Mouse (Mus musculus): ENCODE data around the gene Endod1. TPM values are rescaled to one million over a fixed set of nuclear protein-coding genes. Genes with fewer than 3 reads are reported as not detected.

Gene Endod1
- polyA plus RNA-seq, 1 experiment from 2014 or later: 8.6 TPM

GRCm38 (mm10) chr9:14394956-14395561 is 13.8 kb upstream of the Endod1 start:
- no peak for TF ChIP-seq CTCF (IDR thresholded peaks at IDR 0.05)
- CTCF ChIA-PET: interaction anchor here (1.5 to 1.7 kb wide), 2 partner anchors 21 to 47 kb away, joined by 3 to 4 read pairs; no protein-coding TSS in a partner anchor
- POLR2A ChIA-PET: no interaction called here
- in situ Hi-C loops (cut with MboI; ENCODE audit: low pct_unique_long_range_greater_than_20kb): no loop called here
- no peaks in the 10 kb centered on the region for H3K27me3 ChIP-seq
- ATAC-seq (no peak), DNase-seq (ENCODE audit: low read depth, low spot score) (no peak)

GRCm38 (mm10) chr9:14391841-14392318 is 10.6 kb upstream of the Endod1 start:
- CTCF ChIA-PET: interaction anchor here (1.5 to 6.7 kb wide), 3 partner anchors 10 to 307 kb away, joined by 3 to 34 read pairs (median 5); no protein-coding TSS in a partner anchor
- in situ Hi-C loops (cut with MboI; ENCODE audit: low pct_unique_long_range_greater_than_20kb): no loop called here
- no peak for DNase-seq (ENCODE audit: low read depth, low spot score)
- H3K27me3 ChIP-seq: no peaks in the 10 kb centered on the region
- no peak for ATAC-seq
- TF ChIP-seq CTCF (IDR thresholded peaks at IDR 0.05): no peak
- POLR2A ChIA-PET: no interaction called here

- ATAC-seq: no peak
- ChIA-PET POLR2A (interaction anchor here (0.5 kb wide), 1 partner anchor 1725 kb away, joined by 4 read pairs; no protein-coding TSS in a partner anchor), CTCF (interaction anchor here (1.1 to 6.7 kb wide), 5 partner anchors 9 to 308 kb away, joined by 3 to 34 read pairs (median 3); no protein-coding TSS in a partner anchor)
- in situ Hi-C loops (cut with MboI; ENCODE audit: low pct_unique_long_range_greater_than_20kb): no loop called here
- no peak for DNase-seq (ENCODE audit: low read depth, low spot score)
- no peak for TF ChIP-seq CTCF (IDR thresholded peaks at IDR 0.05)
- H3K27me3 ChIP-seq: no peaks in the 10 kb centered on the region
Observed at GRCm38 (mm10) chr9:14391286-14391685, 10.0 kb upstream of the Endod1 start.

- TF ChIP-seq CTCF (IDR thresholded peaks at IDR 0.05): peak; percentile 59
- CTCF ChIA-PET: interaction anchor here (1.0 to 6.7 kb wide), 5 partner anchors 10 to 41 kb away, joined by 3 to 34 read pairs (median 5); no protein-coding TSS in a partner anchor
- no peaks in the 10 kb centered on the region for H3K27me3 ChIP-seq
- POLR2A ChIA-PET: interaction anchor here (0.8 kb wide), 1 partner anchor 9 kb away, joined by 5 read pairs; no protein-coding TSS in a partner anchor
- DNase-seq (ENCODE audit: low read depth, low spot score) (no peak), ATAC-seq (no peak)
- in situ Hi-C loops (cut with MboI; ENCODE audit: low pct_unique_long_range_greater_than_20kb): no loop called here
Observed at GRCm38 (mm10) chr9:14390278-14390677, 9.0 kb upstream of the Endod1 start.

GRCm38 (mm10) chr9:14389050-14389621 is 7.8 kb upstream of the Endod1 start:
- in situ Hi-C loops (cut with MboI; ENCODE audit: low pct_unique_long_range_greater_than_20kb): loop anchor here (5.0 kb wide), 1 partner anchor 37 kb away; no protein-coding TSS in a partner anchor
- ChIA-PET POLR2A (interaction anchor here (0.8 kb wide), 1 partner anchor 11 kb away, joined by 5 read pairs; no protein-coding TSS in a partner anchor), CTCF (interaction anchor here (1.0 to 6.7 kb wide), 2 partner anchors 12 to 40 kb away, joined by 3 to 34 read pairs; no protein-coding TSS in a partner anchor)
- DNase-seq (ENCODE audit: low read depth, low spot score): no peak
- no peak for TF ChIP-seq CTCF (IDR thresholded peaks at IDR 0.05)
- no peaks in the 10 kb centered on the region for H3K27me3 ChIP-seq
- ATAC-seq: no peak

- ATAC-seq: no peak
- POLR2A ChIA-PET: no interaction called here
- no peak for DNase-seq (ENCODE audit: low read depth, low spot score)
- CTCF ChIA-PET: interaction anchor here (0.7 to 6.7 kb wide), 4 partner anchors 8 to 39 kb away, joined by 3 to 34 read pairs (median 3); no protein-coding TSS in a partner anchor
- no peaks in the 10 kb centered on the region for H3K27me3 ChIP-seq
- in situ Hi-C loops (cut with MboI; ENCODE audit: low pct_unique_long_range_greater_than_20kb): loop anchor here (5.0 kb wide), 1 partner anchor 36 kb away; no protein-coding TSS in a partner anchor
- peak; percentile 57 for TF ChIP-seq CTCF (IDR thresholded peaks at IDR 0.05)
Observed at GRCm38 (mm10) chr9:14388001-14388400, 6.7 kb upstream of the Endod1 start.

GRCm38 (mm10) chr9:14386831-14387230 is 5.5 kb upstream of the Endod1 start:
- no peak for DNase-seq (ENCODE audit: low read depth, low spot score)
- CTCF ChIA-PET: interaction anchor here (0.7 to 6.7 kb wide), 5 partner anchors 9 to 495 kb away, joined by 3 to 34 read pairs (median 3); no protein-coding TSS in a partner anchor
- H3K27me3 ChIP-seq: no peaks in the 10 kb centered on the region
- no peak for ATAC-seq
- in situ Hi-C loops (cut with MboI; ENCODE audit: low pct_unique_long_range_greater_than_20kb): loop anchor here (5.0 kb wide), 1 partner anchor 35 kb away; no protein-coding TSS in a partner anchor
- POLR2A ChIA-PET: no interaction called here
- TF ChIP-seq CTCF (IDR thresholded peaks at IDR 0.05): no peak

GRCm38 (mm10) chr9:14385665-14386064 is 4.4 kb upstream of the Endod1 start:
- ChIA-PET CTCF (interaction anchor here (6.7 kb wide), 1 partner anchor 37 kb away, joined by 34 read pairs; no protein-coding TSS in a partner anchor), POLR2A (no interaction called here)
- TF ChIP-seq CTCF (IDR thresholded peaks at IDR 0.05): no peak
- H3K27me3 ChIP-seq: no peaks in the 10 kb centered on the region
- DNase-seq (ENCODE audit: low read depth, low spot score) (no peak), ATAC-seq (no peak)
- in situ Hi-C loops (cut with MboI; ENCODE audit: low pct_unique_long_range_greater_than_20kb): loop anchor here (5.0 kb wide), 1 partner anchor 33 kb away; no protein-coding TSS in a partner anchor

GRCm38 (mm10) chr9:14383186-14383920 is 2.0 kb upstream of the Endod1 start:
- no peak for DNase-seq (ENCODE audit: low read depth, low spot score)
- ChIA-PET CTCF (interaction anchor here (0.8 to 1.5 kb wide), 2 partner anchors 8 to 117 kb away, joined by 3 to 5 read pairs; partner anchors contain the start of genes Cwc15 and Kdm4d), POLR2A (no interaction called here)
- H3K27me3 ChIP-seq: no peaks in the 10 kb centered on the region
- no peak for ATAC-seq
- no peak for TF ChIP-seq CTCF (IDR thresholded peaks at IDR 0.05)
- in situ Hi-C loops (cut with MboI; ENCODE audit: low pct_unique_long_range_greater_than_20kb): no loop called here
